Mouse (Mus musculus): ENCODE results near the gene Pdia2. TPM values are rescaled to one million over a fixed set of nuclear protein-coding genes. Genes with fewer than 3 reads are reported as not detected.

Gene Pdia2
- polyA plus RNA-seq, 1 experiment from 2014 or later = 0.47 TPM

DNA sequence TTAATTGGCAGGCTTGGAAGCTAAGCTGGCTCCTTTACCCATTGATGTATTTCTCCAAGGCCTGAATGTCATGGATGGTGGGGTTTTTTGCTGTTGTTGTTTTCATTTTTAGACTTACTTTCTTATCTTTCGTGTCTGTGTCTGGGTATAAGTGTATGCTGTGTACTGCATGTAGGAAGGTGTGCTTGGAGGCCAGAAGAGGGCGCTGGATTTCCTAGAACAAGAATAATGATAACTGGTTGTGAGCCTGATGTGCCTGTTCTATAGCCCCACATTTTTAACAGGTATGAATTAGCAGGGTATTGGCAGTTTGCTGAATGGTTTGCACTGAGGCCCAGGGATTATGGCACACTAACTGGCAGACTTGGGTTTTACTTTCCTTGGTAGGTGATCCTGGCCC lies 49.8 kb downstream of the Pdia2 start:
- no peak for ATAC-seq (ENCODE audit: extremely low read depth, insufficient number of reproducible peaks, low FRiP score, low TSS enrichment)
- peaks cover 92% of the 10 kb centered on the region for H3K36me3 ChIP-seq

More for the DNA sequence above, 49.8 kb downstream of the Pdia2 start:
- WGBS = 75% methylated on average over 2 of the region's 2 CpGs
- Histone ChIP-seq H3K9ac (no peak overlapping the region), H3K9me3 (no peaks in the 10 kb centered on the region), H3K27me3 (replicated peaks) (no peaks in the 10 kb centered on the region), H3K4me2 (no peak overlapping the region), H3K4me1 (no peaks in the 10 kb centered on the region), H3K4me3 (no peak overlapping the region), H3K27ac (replicated peaks) (no peak overlapping the region)

Other genes with a start within 250 kb of the Pdia2 start
- gene A930017K11Rik, start 246.5 kb downstream of the Pdia2 start, polyA plus RNA-seq (2015; fragmentation: Nextera tagmentation; extraction: Ambion mirVana) = 0.13 and 0.15 TPM in 2 replicates
- 9.3 and 10.6 TPM in 2 replicates for gene Capn15, start 213.3 kb downstream of the Pdia2 start, polyA plus RNA-seq (2015; fragmentation: Nextera tagmentation; extraction: Ambion mirVana)
- 11.0 and 12.3 TPM in 2 replicates for gene Rab11fip3, start 129.5 kb downstream of the Pdia2 start, polyA plus RNA-seq (2015; fragmentation: Nextera tagmentation; extraction: Ambion mirVana)
- 34.4 and 34.6 TPM in 2 replicates for gene Decr2, start 108.8 kb downstream of the Pdia2 start, polyA plus RNA-seq (2015; fragmentation: Nextera tagmentation; extraction: Ambion mirVana)
- 77.4 and 87.2 TPM in 2 replicates for gene Nme4, start 103.5 kb downstream of the Pdia2 start, polyA plus RNA-seq (2015; fragmentation: Nextera tagmentation; extraction: Ambion mirVana)
- gene Tmem8, start 85.8 kb downstream of the Pdia2 start, polyA plus RNA-seq (2015; fragmentation: Nextera tagmentation; extraction: Ambion mirVana) = 0.80 and 0.94 TPM in 2 replicates
- 217 and 237 TPM in 2 replicates for gene Mrpl28, start 75.6 kb downstream of the Pdia2 start, polyA plus RNA-seq (2015; fragmentation: Nextera tagmentation; extraction: Ambion mirVana)
- 4.1 and 4.4 TPM in 2 replicates for gene Axin1, start 60.4 kb downstream of the Pdia2 start, polyA plus RNA-seq (2015; fragmentation: Nextera tagmentation; extraction: Ambion mirVana)
- gene Rgs11, start 3.9 kb upstream of the Pdia2 start, polyA plus RNA-seq (2015; fragmentation: Nextera tagmentation; extraction: Ambion mirVana) = 8.6 and 9.3 TPM in 2 replicates
- gene Arhgdig, start 8.7 kb upstream of the Pdia2 start, polyA plus RNA-seq (2015; fragmentation: Nextera tagmentation; extraction: Ambion mirVana) = 3.9 and 5.1 TPM in 2 replicates
- 44.9 and 45.0 TPM in 2 replicates for gene Fam234a, start 45.2 kb upstream of the Pdia2 start, polyA plus RNA-seq (2015; fragmentation: Nextera tagmentation; extraction: Ambion mirVana)
- gene Luc7l, start 53.8 kb upstream of the Pdia2 start, polyA plus RNA-seq (2015; fragmentation: Nextera tagmentation; extraction: Ambion mirVana) = 54.2 and 56.8 TPM in 2 replicates
- gene Neurl1b, start 215.7 kb upstream of the Pdia2 start, polyA plus RNA-seq (2015; fragmentation: Nextera tagmentation; extraction: Ambion mirVana) = 2.1 and 2.3 TPM in 2 replicates

Measured in heart, embryonic 13.5 days (tissue).